Mouse (Mus musculus) T-helper 2 cell (primary cell): ENCODE results near the gene Camk1g.

ENCODE experiments used
- in situ Hi-C: fragments of 300-600 bp; cut with MboI, MseI; formaldehyde crosslinking; loops from one replicate; pipeline ENCODE4 v1.15.1; 2025; ENCODE audit warnings: high pct_unique_total_duplicates

Gene Camk1g

GRCm38 (mm10) chr1:193370096-193370495, at the start of gene Camk1g:
Camk1g (minus strand) TSS chr1:193370298.
- in situ Hi-C loops, result no loop called here

GRCm38 (mm10) chr1:193419168-193419567, 49.1 kb upstream of the Camk1g start:
- in situ Hi-C loops, result no loop called here

GRCm38 (mm10) chr1:193418656-193419055, 48.6 kb upstream of the Camk1g start:
- in situ Hi-C loops, result no loop called here

- in situ Hi-C loops, result no loop called here
Observed at GRCm38 (mm10) chr1:193414067-193414466, 44.0 kb upstream of the Camk1g start.

GRCm38 (mm10) chr1:193413368-193414000, 43.4 kb upstream of the Camk1g start:
- in situ Hi-C loops, result no loop called here

- in situ Hi-C loops, result no loop called here
Observed at GRCm38 (mm10) chr1:193407487-193407886, 37.4 kb upstream of the Camk1g start.

GRCm38 (mm10) chr1:193406059-193406642, 36.1 kb upstream of the Camk1g start:
- in situ Hi-C loops, result no loop called here

- in situ Hi-C loops, result no loop called here
Observed at GRCm38 (mm10) chr1:193401695-193402094, 31.6 kb upstream of the Camk1g start.

GRCm38 (mm10) chr1:193400348-193400747, 30.2 kb upstream of the Camk1g start:
- in situ Hi-C loops, result no loop called here

GRCm38 (mm10) chr1:193398728-193399437, 28.8 kb upstream of the Camk1g start:
- in situ Hi-C loops, result no loop called here

- in situ Hi-C loops, result no loop called here
Observed at GRCm38 (mm10) chr1:193397109-193397508, 27.0 kb upstream of the Camk1g start.

GRCm38 (mm10) chr1:193392266-193392665, 22.2 kb upstream of the Camk1g start:
- in situ Hi-C loops, result no loop called here

GRCm38 (mm10) chr1:193390004-193390403, 19.9 kb upstream of the Camk1g start:
- in situ Hi-C loops, result no loop called here

- in situ Hi-C loops, result loop anchor here (5.0 kb wide), 1 partner anchor 48 kb away; no protein-coding TSS in a partner anchor
Observed at GRCm38 (mm10) chr1:193389505-193389904, 19.4 kb upstream of the Camk1g start.

GRCm38 (mm10) chr1:193387241-193387640, 17.1 kb upstream of the Camk1g start:
- in situ Hi-C loops, result loop anchor here (5.0 kb wide), 1 partner anchor 50 kb away; no protein-coding TSS in a partner anchor

- in situ Hi-C loops, result loop anchor here (5.0 kb wide), 1 partner anchor 51 kb away; no protein-coding TSS in a partner anchor
Observed at GRCm38 (mm10) chr1:193386136-193386535, 16.0 kb upstream of the Camk1g start.

- in situ Hi-C loops, result no loop called here
Observed at GRCm38 (mm10) chr1:193382841-193383462, 12.9 kb upstream of the Camk1g start.

GRCm38 (mm10) chr1:193382435-193382834, 12.3 kb upstream of the Camk1g start:
- in situ Hi-C loops, result no loop called here

GRCm38 (mm10) chr1:193381597-193382404, 11.7 kb upstream of the Camk1g start:
- in situ Hi-C loops, result no loop called here

- in situ Hi-C loops, result no loop called here
Observed at GRCm38 (mm10) chr1:193380877-193381276, 10.8 kb upstream of the Camk1g start.

- in situ Hi-C loops, result no loop called here
Observed at GRCm38 (mm10) chr1:193379634-193380033, 9.5 kb upstream of the Camk1g start.
